Mouse (Mus musculus): Measurements from ENCODE around the gene Tpsab1. TPM values are rescaled to one million over a fixed set of nuclear protein-coding genes. Genes with fewer than 3 reads are reported as not detected.

Tpsab1 gene
- polyA plus RNA-seq, 1 experiment from 2014 or later: not detected

- Histone ChIP-seq H3K36me3 (no peaks in the 10 kb centered on the region), H3K9me3 (no peaks in the 10 kb centered on the region), H3K4me3 (no peak overlapping the region), H3K27ac (replicated peaks) (no peak overlapping the region), H3K4me1 (no peaks in the 10 kb centered on the region), H3K27me3 (replicated peaks) (peaks cover 62% of the 10 kb centered on the region), H3K9ac (no peak overlapping the region), H3K4me2 (no peak overlapping the region)
- no peak for ATAC-seq (ENCODE audit: extremely low read depth, insufficient number of reproducible peaks, low FRiP score, low TSS enrichment)
- 59% methylated on average over 9 of the region's 9 CpGs for WGBS
Measured at GRCm38 (mm10) chr17:25332321-25332720, 13.0 kb downstream of the Tpsab1 start.

- Histone ChIP-seq H3K4me1 (no peaks in the 10 kb centered on the region), H3K36me3 (no peaks in the 10 kb centered on the region), H3K27ac (replicated peaks) (no peak overlapping the region), H3K9ac (no peak overlapping the region), H3K27me3 (replicated peaks) (peaks cover 39% of the 10 kb centered on the region; the same call in 1 of the 2 replicates), H3K4me3 (no peak overlapping the region), H3K4me2 (no peak overlapping the region), H3K9me3 (no peaks in the 10 kb centered on the region)
- 14% methylated on average over 2 of the region's 2 CpGs for WGBS
- ATAC-seq (ENCODE audit: extremely low read depth, insufficient number of reproducible peaks, low FRiP score, low TSS enrichment): no peak
Measured at GRCm38 (mm10) chr17:25322930-25323329, 22.4 kb downstream of the Tpsab1 start.

- Histone ChIP-seq H3K4me1 (no peaks in the 10 kb centered on the region), H3K4me3 (no peak overlapping the region), H3K36me3 (no peaks in the 10 kb centered on the region), H3K9me3 (no peaks in the 10 kb centered on the region), H3K27ac (replicated peaks) (no peak overlapping the region), H3K9ac (no peak overlapping the region), H3K4me2 (no peak overlapping the region), H3K27me3 (replicated peaks) (peaks cover 39% of the 10 kb centered on the region; the same call in 1 of the 2 replicates)
- 85% methylated on average over 8 of the region's 8 CpGs for WGBS
- ATAC-seq (ENCODE audit: extremely low read depth, insufficient number of reproducible peaks, low FRiP score, low TSS enrichment): no peak
Measured at GRCm38 (mm10) chr17:25320819-25321218, 24.5 kb downstream of the Tpsab1 start.

GRCm38 (mm10) chr17:25318354-25318753 is 27.0 kb downstream of the Tpsab1 start, which contains the start of gene Prss29:
TSS of gene Prss29 (plus strand) at chr17:25318654.
- no peak within 1 kb of the TSS for H3K4me3 ChIP-seq
- no peak within 1 kb of the TSS for H3K9ac ChIP-seq
- no peaks in the 10 kb centered on the region for H3K4me1 ChIP-seq
- no peak within 1 kb of the TSS for H3K4me2 ChIP-seq
- no peak within 1 kb of the TSS for H3K27ac ChIP-seq (replicated peaks)
- WGBS: 66% methylated on average over 5 of the region's 5 CpGs
- peaks cover 34% of the 10 kb centered on the region; the same call in 1 of the 2 replicates for H3K27me3 ChIP-seq (replicated peaks)
- no peaks in the 10 kb centered on the region for H3K36me3 ChIP-seq
- no peaks in the 10 kb centered on the region for H3K9me3 ChIP-seq
- no peak for ATAC-seq (ENCODE audit: extremely low read depth, insufficient number of reproducible peaks, low FRiP score, low TSS enrichment)

- Histone ChIP-seq H3K9me3 (no peaks in the 10 kb centered on the region), H3K4me3 (no peak within 1 kb of the TSS), H3K9ac (no peak within 1 kb of the TSS), H3K4me2 (no peak within 1 kb of the TSS), H3K36me3 (no peaks in the 10 kb centered on the region), H3K27me3 (replicated peaks) (peaks cover 25% of the 10 kb centered on the region), H3K27ac (replicated peaks) (no peak within 1 kb of the TSS), H3K4me1 (no peaks in the 10 kb centered on the region)
- no peak for ATAC-seq (ENCODE audit: extremely low read depth, insufficient number of reproducible peaks, low FRiP score, low TSS enrichment)
- 52% methylated on average over 4 of the region's 4 CpGs for whole genome bisulfite sequencing
Measured at GRCm38 (mm10) chr17:25308346-25308745, 37.0 kb downstream of the Tpsab1 start, which contains the start of gene Prss28. TSS of gene Prss28 (plus strand) at chr17:25308646.

- ATAC-seq (ENCODE audit: extremely low read depth, insufficient number of reproducible peaks, low FRiP score, low TSS enrichment): no peak
- Histone ChIP-seq H3K9ac (no peak within 1 kb of the TSS), H3K36me3 (no peaks in the 10 kb centered on the region), H3K4me1 (no peaks in the 10 kb centered on the region), H3K4me2 (no peak within 1 kb of the TSS), H3K27me3 (replicated peaks) (peaks cover 58% of the 10 kb centered on the region), H3K4me3 (no peak within 1 kb of the TSS), H3K9me3 (no peaks in the 10 kb centered on the region), H3K27ac (replicated peaks) (no peak within 1 kb of the TSS)
- 77% methylated on average over 5 of the region's 5 CpGs for WGBS
Measured at GRCm38 (mm10) chr17:25298094-25298493, 47.3 kb downstream of the Tpsab1 start, which contains the start of gene Prss34. TSS of gene Prss34 (plus strand) at chr17:25298394.

- H3K4me3 ChIP-seq: no peak overlapping the region
- no peaks in the 10 kb centered on the region for H3K36me3 ChIP-seq
- WGBS: 58% methylated on average over 1 of the region's 1 CpGs
- H3K4me1 ChIP-seq: no peaks in the 10 kb centered on the region
- H3K9ac ChIP-seq: no peak overlapping the region
- H3K9me3 ChIP-seq: no peaks in the 10 kb centered on the region
- H3K4me2 ChIP-seq: no peak overlapping the region
- ATAC-seq (ENCODE audit: extremely low read depth, insufficient number of reproducible peaks, low FRiP score, low TSS enrichment): no peak
- H3K27me3 ChIP-seq (replicated peaks): peaks cover 37% of the 10 kb centered on the region
- no peak overlapping the region for H3K27ac ChIP-seq (replicated peaks)
Measured at GRCm38 (mm10) chr17:25294111-25294510, 51.3 kb downstream of the Tpsab1 start.

- peaks cover 31% of the 10 kb centered on the region for H3K27me3 ChIP-seq (replicated peaks)
- no peak overlapping the region for H3K27ac ChIP-seq (replicated peaks)
- no peak overlapping the region for H3K4me3 ChIP-seq
- no peaks in the 10 kb centered on the region for H3K4me1 ChIP-seq
- WGBS: 28% methylated on average over 5 of the region's 5 CpGs
- no peak overlapping the region for H3K4me2 ChIP-seq
- no peaks in the 10 kb centered on the region for H3K9me3 ChIP-seq
- H3K9ac ChIP-seq: no peak overlapping the region
- H3K36me3 ChIP-seq: no peaks in the 10 kb centered on the region
- ATAC-seq (ENCODE audit: extremely low read depth, insufficient number of reproducible peaks, low FRiP score, low TSS enrichment): no peak
Measured at GRCm38 (mm10) chr17:25293495-25293894, 51.9 kb downstream of the Tpsab1 start.

Other genes with a start within 250 kb of the Tpsab1 start
- 25.1 and 29.0 TPM in 2 replicates for gene Telo2, start 229.6 kb downstream of the Tpsab1 start, polyA plus RNA-seq (2015; fragmentation: Nextera tagmentation; extraction: Ambion mirVana)
- 0.11 and 0.15 TPM in 2 replicates for gene Ptx4, start 224.8 kb downstream of the Tpsab1 start, polyA plus RNA-seq (2015; fragmentation: Nextera tagmentation; extraction: Ambion mirVana)
- gene Clcn7, start 212.2 kb downstream of the Tpsab1 start, polyA plus RNA-seq (2015; fragmentation: Nextera tagmentation; extraction: Ambion mirVana): 15.7 and 17.9 TPM in 2 replicates
- not detected in 2 replicates for gene Ccdc154, start 183.1 kb downstream of the Tpsab1 start, polyA plus RNA-seq (2015; fragmentation: Nextera tagmentation; extraction: Ambion mirVana)
- 0.27 and 0.28 TPM in 2 replicates for gene Gm38655, start 170.1 kb downstream of the Tpsab1 start, polyA plus RNA-seq (2015; fragmentation: Nextera tagmentation; extraction: Ambion mirVana)
- gene BC003965, start 161.0 kb downstream of the Tpsab1 start, polyA plus RNA-seq (2015; fragmentation: Nextera tagmentation; extraction: Ambion mirVana): 22.0 and 25.2 TPM in 2 replicates
- 4.3 and 4.5 TPM in 2 replicates for gene Unkl, start 157.2 kb downstream of the Tpsab1 start, polyA plus RNA-seq (2015; fragmentation: Nextera tagmentation; extraction: Ambion mirVana)
- gene Gnptg, start 105.4 kb downstream of the Tpsab1 start, polyA plus RNA-seq (2015; fragmentation: Nextera tagmentation; extraction: Ambion mirVana): 27.9 and 28.2 TPM in 2 replicates
- gene Tsr3, start 105.4 kb downstream of the Tpsab1 start, polyA plus RNA-seq (2015; fragmentation: Nextera tagmentation; extraction: Ambion mirVana): 27.4 and 31.7 TPM in 2 replicates
- 0.57 and 0.69 TPM in 2 replicates for gene Baiap3, start 89.2 kb downstream of the Tpsab1 start, polyA plus RNA-seq (2015; fragmentation: Nextera tagmentation; extraction: Ambion mirVana)
- gene Ube2i, start 70.9 kb downstream of the Tpsab1 start, polyA plus RNA-seq (2015; fragmentation: Nextera tagmentation; extraction: Ambion mirVana): 372 and 379 TPM in 2 replicates
- gene Prss34, start 47.2 kb downstream of the Tpsab1 start, polyA plus RNA-seq (2015; fragmentation: Nextera tagmentation; extraction: Ambion mirVana): 0.16 TPM in 1 of 2 replicates, not detected in the other
- gene Prss28, start 36.9 kb downstream of the Tpsab1 start, polyA plus RNA-seq (2015; fragmentation: Nextera tagmentation; extraction: Ambion mirVana): not detected in 2 replicates
- gene Prss29, start 26.9 kb downstream of the Tpsab1 start, polyA plus RNA-seq (2015; fragmentation: Nextera tagmentation; extraction: Ambion mirVana): not detected in 2 replicates
- not detected in 2 replicates for gene Tpsb2, start 20.7 kb upstream of the Tpsab1 start, polyA plus RNA-seq (2015; fragmentation: Nextera tagmentation; extraction: Ambion mirVana)
- gene Tpsg1, start 23.7 kb upstream of the Tpsab1 start, polyA plus RNA-seq (2015; fragmentation: Nextera tagmentation; extraction: Ambion mirVana): 0.78 TPM in 1 of 2 replicates, not detected in the other
- 6.5 and 8.1 TPM in 2 replicates for gene Cacna1h, start 88.2 kb upstream of the Tpsab1 start, polyA plus RNA-seq (2015; fragmentation: Nextera tagmentation; extraction: Ambion mirVana)
- gene Tekt4, start 109.1 kb upstream of the Tpsab1 start, polyA plus RNA-seq (2015; fragmentation: Nextera tagmentation; extraction: Ambion mirVana): 0.23 and 0.47 TPM in 2 replicates
- gene Sstr5, start 151.7 kb upstream of the Tpsab1 start, polyA plus RNA-seq (2015; fragmentation: Nextera tagmentation; extraction: Ambion mirVana): 0.28 and 0.33 TPM in 2 replicates
- 0.53 and 1.5 TPM in 2 replicates for gene Sox8, start 225.1 kb upstream of the Tpsab1 start, polyA plus RNA-seq (2015; fragmentation: Nextera tagmentation; extraction: Ambion mirVana)
- 30.2 and 35.7 TPM in 2 replicates for gene Lmf1, start 233.5 kb upstream of the Tpsab1 start, polyA plus RNA-seq (2015; fragmentation: Nextera tagmentation; extraction: Ambion mirVana)

Measured in heart, embryonic 13.5 days (tissue).